Mouse (Mus musculus) E14TG2a.4 (cell line): ENCODE measurements around the gene Ddx10.

Experiments
- H3K27me3 ChIP-seq: 2 replicates; pipeline ENCODE4 v1.6.1; 2014; ENCODE audit warnings: low read length, control low read depth; ENCODE audit not compliant: insufficient read depth
- H3K36me3 ChIP-seq: 2 replicates; pipeline ENCODE4 v1.6.1; 2014; ENCODE audit warnings: low read length, control low read depth; ENCODE audit not compliant: insufficient read depth
- H3K4me1 ChIP-seq: replicated peaks from 2 replicates; pipeline ENCODE4 v1.6.1; 2014; ENCODE audit warnings: low read depth, low read length, control low read depth
- H3K4me3 ChIP-seq: replicated peaks from 2 replicates; pipeline ENCODE4 v1.5.1; 2014; ENCODE audit warnings: mild to moderate bottlenecking, low read length
- H3K9me3 ChIP-seq: 2 replicates; pipeline ENCODE4 v1.6.1; 2014; ENCODE audit warnings: low read length, control low read depth
- CTCF ChIP-seq: conservative IDR thresholded peaks from 2 replicates; pipeline ENCODE4 v1.5.1; 2014; ENCODE audit warnings: low read length
- NANOG ChIP-seq: IDR thresholded peaks from 2 replicates; pipeline ENCODE4 v1.6.1; 2014; ENCODE audit warnings: borderline replicate concordance, low read length, mixed read lengths
- POU5F1 ChIP-seq: IDR thresholded peaks from 2 replicates; pipeline ENCODE4 v1.6.1; 2014; ENCODE audit warnings: low read length, borderline replicate concordance

The Ddx10 gene

GRCm38 (mm10) chr9:53140610-53141165 is 107.2 kb downstream of the Ddx10 start:
- Histone ChIP-seq H3K9me3 (no peaks in the 10 kb centered on the region), H3K4me3 (no peak overlapping the region), H3K4me1 (no peaks in the 10 kb centered on the region), H3K27me3 (no peaks in the 10 kb centered on the region), H3K36me3 (no peaks in the 10 kb centered on the region)
- TF ChIP-seq CTCF (no peak), NANOG (no peak), POU5F1 (no peak)

- TF ChIP-seq NANOG (no peak), CTCF (no peak), POU5F1 (no peak)
- H3K9me3 ChIP-seq: no peaks in the 10 kb centered on the region
- no peaks in the 10 kb centered on the region for H3K27me3 ChIP-seq
- no peaks in the 10 kb centered on the region for H3K36me3 ChIP-seq
- no peaks in the 10 kb centered on the region for H3K4me1 ChIP-seq
- no peak overlapping the region for H3K4me3 ChIP-seq
Measured at GRCm38 (mm10) chr9:53132826-53133225, 115.0 kb downstream of the Ddx10 start.

GRCm38 (mm10) chr9:53130460-53130859 is 117.4 kb downstream of the Ddx10 start:
- H3K36me3 ChIP-seq: 0 out of 2 replicates have a peak, but pooled peaks cover 3% of the 10 kb centered on the region
- no peaks in the 10 kb centered on the region for H3K27me3 ChIP-seq
- H3K4me3 ChIP-seq: no peak overlapping the region
- H3K9me3 ChIP-seq: no peaks in the 10 kb centered on the region
- TF ChIP-seq POU5F1 (no peak), CTCF (no peak), NANOG (no peak)
- H3K4me1 ChIP-seq: no peaks in the 10 kb centered on the region

- no peak overlapping the region for H3K4me3 ChIP-seq
- no peaks in the 10 kb centered on the region for H3K27me3 ChIP-seq
- H3K9me3 ChIP-seq: no peaks in the 10 kb centered on the region
- H3K4me1 ChIP-seq: no peaks in the 10 kb centered on the region
- H3K36me3 ChIP-seq: peaks cover 7% of the 10 kb centered on the region
- no peak for TF ChIP-seq POU5F1
- no peak for TF ChIP-seq CTCF
- TF ChIP-seq NANOG: no peak
Measured at GRCm38 (mm10) chr9:53101103-53101502, 146.8 kb downstream of the Ddx10 start.

GRCm38 (mm10) chr9:53095319-53096165 is 152.3 kb downstream of the Ddx10 start:
- H3K9me3 ChIP-seq: no peaks in the 10 kb centered on the region
- H3K4me1 ChIP-seq: no peaks in the 10 kb centered on the region
- H3K27me3 ChIP-seq: no peaks in the 10 kb centered on the region
- TF ChIP-seq CTCF (no peak), NANOG (no peak), POU5F1 (no peak)
- peaks cover 7% of the 10 kb centered on the region for H3K36me3 ChIP-seq
- no peak overlapping the region for H3K4me3 ChIP-seq

- Histone ChIP-seq H3K4me1 (no peaks in the 10 kb centered on the region), H3K27me3 (no peaks in the 10 kb centered on the region), H3K36me3 (peaks cover 7% of the 10 kb centered on the region), H3K9me3 (no peaks in the 10 kb centered on the region), H3K4me3 (no peak overlapping the region)
- TF ChIP-seq CTCF (no peak), NANOG (no peak), POU5F1 (no peak)
Measured at GRCm38 (mm10) chr9:53094536-53094935, 153.3 kb downstream of the Ddx10 start.

GRCm38 (mm10) chr9:53077626-53078025 is 170.2 kb downstream of the Ddx10 start:
- Histone ChIP-seq H3K4me3 (no peak overlapping the region), H3K9me3 (no peaks in the 10 kb centered on the region), H3K27me3 (no peaks in the 10 kb centered on the region), H3K36me3 (no peaks in the 10 kb centered on the region), H3K4me1 (peaks cover 16% of the 10 kb centered on the region)
- TF ChIP-seq NANOG (no peak), CTCF (no peak), POU5F1 (no peak)

- H3K9me3 ChIP-seq: no peaks in the 10 kb centered on the region
- TF ChIP-seq NANOG (no peak), CTCF (no peak), POU5F1 (no peak)
- H3K36me3 ChIP-seq: no peaks in the 10 kb centered on the region
- peaks cover 16% of the 10 kb centered on the region for H3K4me1 ChIP-seq
- no peaks in the 10 kb centered on the region for H3K27me3 ChIP-seq
- no peak overlapping the region for H3K4me3 ChIP-seq
Measured at GRCm38 (mm10) chr9:53075931-53076330, 171.9 kb downstream of the Ddx10 start.
